Mouse (Mus musculus): ENCODE data around the gene Acot10. TPM values are rescaled to one million over a fixed set of nuclear protein-coding genes. Genes with fewer than 3 reads are reported as not detected.

Acot10 gene
- polyA plus RNA-seq (2012; rRNA removed; ENCODE audit: low replicate concordance): not detected in 2 replicates

DNA sequence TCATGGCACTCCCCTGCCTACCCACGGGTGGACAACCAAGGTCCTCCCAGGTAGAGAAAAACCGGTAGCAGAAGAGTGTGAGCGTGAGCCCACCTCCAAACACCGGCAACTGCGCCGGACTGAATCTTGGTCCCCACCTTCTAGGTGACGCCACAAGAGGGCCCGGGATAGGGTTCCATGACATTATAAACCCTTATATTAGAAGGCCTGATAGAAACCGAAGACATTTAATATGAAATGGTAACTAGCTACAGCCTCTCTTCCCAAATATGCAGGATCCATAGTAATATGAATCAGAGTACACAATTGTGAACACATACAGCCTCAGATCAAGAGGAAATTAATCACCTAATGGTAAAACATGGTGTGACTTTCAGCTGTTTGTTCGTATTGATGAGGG lies at the start of gene Acot10:
Gene Acot10, minus strand, starts transcription at position 101 of the 400 bp plus-strand sequence.

Other genes starting within 250 kb of the Acot10 start
- gene Cdh12, start 217.5 kb downstream of the Acot10 start, polyA plus RNA-seq (2012; rRNA removed; ENCODE audit: low replicate concordance): not detected in 2 replicates

Data from duodenum, adult 2 months (tissue).